Mouse (Mus musculus) bone marrow macrophage, adult 2 months (primary cell): Measurements from ENCODE around the gene Tdp2. TPM values are rescaled to one million over a fixed set of nuclear protein-coding genes. Genes with fewer than 3 reads are reported as not detected.

ENCODE experiments used
- H3K27ac ChIP-seq: 2 replicates; pipeline ENCODE4 v1.5.1; 2012; ENCODE audit warnings: low read depth, low read length; ENCODE audit not compliant: insufficient read depth
- H3K4me1 ChIP-seq: 2 replicates; pipeline ENCODE4 v1.6.1; 2012; ENCODE audit warnings: low read length; ENCODE audit not compliant: control insufficient read depth, insufficient read depth
- H3K4me3 ChIP-seq: 2 replicates; pipeline ENCODE4 v1.5.1; 2012; ENCODE audit warnings: mild to moderate bottlenecking, low read length, moderate library complexity; ENCODE audit not compliant: insufficient read depth
- CTCF ChIP-seq: IDR thresholded peaks from 2 replicates; pipeline ENCODE4 v1.5.1; 2012; ENCODE audit warnings: low read depth, mild to moderate bottlenecking, low read length, moderate library complexity
- POLR2A ChIP-seq: IDR thresholded peaks from 2 replicates; pipeline ENCODE4 v1.6.1; 2012; ENCODE audit warnings: mild to moderate bottlenecking, low read depth, low read length, borderline replicate concordance
- polyA plus RNA-seq: library from polyadenylated mRNA; stranded (reverse); fragments of >200 nt; gene quantifications from 2 replicates; pipeline ENCODE4 v1.2.4, GENCODE M21; 2012; ENCODE audit not compliant: missing spikeins, insufficient read depth, insufficient read length

Gene Tdp2
- polyA plus RNA-seq = 29.0 and 36.4 TPM in 2 replicates

GRCm38 (mm10) chr13:24831353-24832130 is at the start of gene Tdp2, which contains the start of gene Acot13:
TSS of gene Tdp2 (plus strand) at chr13:24831679.
TSS of gene Acot13 (minus strand) at chr13:24831540.
- TF ChIP-seq CTCF = no peak
- peak; percentile 67; the same call in 1 of the 2 replicates for TF ChIP-seq POLR2A
- Histone ChIP-seq H3K4me3 (peak within 1 kb of the TSS; percentile 76), H3K4me1 (peaks cover 13% of the 10 kb centered on the region), H3K27ac (peak within 1 kb of the TSS; percentile 89)

GRCm38 (mm10) chr13:24781916-24782315 is 49.6 kb upstream of the Tdp2 start:
- H3K4me3 ChIP-seq = no peak overlapping the region
- peak overlapping the region; percentile 15; the same call in 1 of the 2 replicates for H3K27ac ChIP-seq
- H3K4me1 ChIP-seq = peaks cover 64% of the 10 kb centered on the region
- no peak for TF ChIP-seq CTCF
- no peak for TF ChIP-seq POLR2A

- no peak for TF ChIP-seq CTCF
- no peak for TF ChIP-seq POLR2A
- H3K4me1 ChIP-seq = peaks cover 64% of the 10 kb centered on the region
- H3K27ac ChIP-seq = peak overlapping the region; percentile 8
- H3K4me3 ChIP-seq = no peak overlapping the region
These were observed 45.4 kb upstream of the Tdp2 start for GRCm38 (mm10) chr13:24786014-24786490.

GRCm38 (mm10) chr13:24787477-24787876 is 44.0 kb upstream of the Tdp2 start:
- Histone ChIP-seq H3K4me1 (peaks cover 54% of the 10 kb centered on the region), H3K27ac (no peak overlapping the region), H3K4me3 (no peak overlapping the region)
- TF ChIP-seq POLR2A (no peak), CTCF (no peak)

- TF ChIP-seq POLR2A (no peak), CTCF (no peak)
- Histone ChIP-seq H3K4me1 (peaks cover 56% of the 10 kb centered on the region), H3K4me3 (no peak overlapping the region), H3K27ac (peak overlapping the region; percentile 100)
These were observed 40.1 kb upstream of the Tdp2 start for GRCm38 (mm10) chr13:24791349-24791748.

GRCm38 (mm10) chr13:24792411-24793045 is 39.0 kb upstream of the Tdp2 start:
- Histone ChIP-seq H3K4me1 (peaks cover 51% of the 10 kb centered on the region), H3K27ac (peak overlapping the region; percentile 100), H3K4me3 (peak overlapping the region; percentile 27)
- TF ChIP-seq POLR2A (no peak), CTCF (no peak)

GRCm38 (mm10) chr13:24798686-24799085 is 32.8 kb upstream of the Tdp2 start:
- H3K4me3 ChIP-seq = no peak overlapping the region
- H3K27ac ChIP-seq = peak overlapping the region; percentile 90; the same call in 1 of the 2 replicates
- no peak for TF ChIP-seq POLR2A
- H3K4me1 ChIP-seq = peaks cover 20% of the 10 kb centered on the region

GRCm38 (mm10) chr13:24799378-24799777 is 32.1 kb upstream of the Tdp2 start:
- peaks cover 13% of the 10 kb centered on the region for H3K4me1 ChIP-seq
- peak overlapping the region; percentile 90 for H3K27ac ChIP-seq
- TF ChIP-seq CTCF (no peak), POLR2A (no peak)
- H3K4me3 ChIP-seq = peak overlapping the region; percentile 64

- peaks cover 12% of the 10 kb centered on the region for H3K4me1 ChIP-seq
- TF ChIP-seq CTCF (no peak), POLR2A (no peak)
- peak overlapping the region; percentile 90 for H3K27ac ChIP-seq
- H3K4me3 ChIP-seq = peak overlapping the region; percentile 64
These were observed 31.4 kb upstream of the Tdp2 start for GRCm38 (mm10) chr13:24799925-24800673.
